Mouse (Mus musculus): Measurements from ENCODE around the gene Rbfox2. TPM values are rescaled to one million over a fixed set of nuclear protein-coding genes. Genes with fewer than 3 reads are reported as not detected.

Gene Rbfox2
- total and polyA plus RNA-seq, 3 experiments, result 0.89 TPM; not detected in 2

DNA sequence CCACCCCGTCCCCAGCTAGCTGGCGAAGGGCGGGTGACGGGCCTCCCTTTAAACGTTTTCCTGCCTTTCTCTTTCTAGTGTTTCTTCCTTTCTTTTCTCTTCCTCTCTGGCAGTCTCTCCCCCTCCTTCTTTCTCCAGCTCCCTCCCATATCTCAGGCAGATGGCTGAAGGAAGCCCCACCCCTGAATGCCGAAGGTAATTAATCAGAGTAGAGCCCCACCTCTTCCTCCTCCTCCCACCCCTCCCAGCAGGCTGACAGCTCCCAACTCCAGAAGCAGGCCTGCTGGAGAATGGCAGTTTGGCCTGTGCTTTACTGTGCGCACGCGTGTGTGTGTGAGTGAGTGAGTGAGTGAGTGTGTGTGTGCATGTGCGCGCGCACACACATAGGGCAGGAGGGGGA, 153.2 kb downstream of the Rbfox2 start:
- TF ChIP-seq POLR2AphosphoS2 (IDR thresholded peaks at IDR 0.05; ENCODE audit: low read depth, low read length), result no peak
- no peak for TF ChIP-seq ZMIZ1 (IDR thresholded peaks at IDR 0.05; ENCODE audit: low read depth, low read length)
- no peak for TF ChIP-seq MEF2A (IDR thresholded peaks at IDR 0.05; ENCODE audit: borderline replicate concordance, low read depth, low read length)
- TF ChIP-seq JUN (IDR thresholded peaks at IDR 0.05; ENCODE audit: insufficient read depth, low read depth, low read length), result no peak
- no peak for TF ChIP-seq TBP (conservative IDR thresholded peaks at IDR 0.05; ENCODE audit: low read depth, low read length)
- TF ChIP-seq GABPA (IDR thresholded peaks at IDR 0.05; ENCODE audit: insufficient replicate concordance, low read depth, low read length), result no peak
- TF ChIP-seq RCOR1 (conservative IDR thresholded peaks at IDR 0.05; ENCODE audit: low read depth, low read length), result no peak
- TF ChIP-seq SIN3A (IDR thresholded peaks at IDR 0.05; ENCODE audit: low read length), result no peak
- TF ChIP-seq UBTF (IDR thresholded peaks at IDR 0.05; ENCODE audit: low read depth, low read length), result no peak
- TF ChIP-seq SMC3 (IDR thresholded peaks at IDR 0.05; ENCODE audit: low read depth, low read length), result no peak
- TF ChIP-seq ZKSCAN1 (IDR thresholded peaks at IDR 0.05; ENCODE audit: borderline replicate concordance, low read depth, low read length), result no peak
- no peak for TF ChIP-seq NELFE (IDR thresholded peaks at IDR 0.05; ENCODE audit: low read depth, low read length)
- TF ChIP-seq ZC3H11A (IDR thresholded peaks at IDR 0.05; ENCODE audit: low read depth, low read length), result no peak
- TF ChIP-seq RAD21 (IDR thresholded peaks at IDR 0.05; ENCODE audit: low read depth, low read length), result no peak
- no peak for TF ChIP-seq BHLHE40 (IDR thresholded peaks at IDR 0.05; ENCODE audit: low read depth, low read length)
- no peak for TF ChIP-seq NRF1 (IDR thresholded peaks at IDR 0.05; ENCODE audit: low read depth, low read length)
- TF ChIP-seq EP300 (IDR thresholded peaks at IDR 0.05; ENCODE audit: low read length), result no peak
- TF ChIP-seq USF2 (conservative IDR thresholded peaks at IDR 0.05; ENCODE audit: low read depth, low read length), result no peak
- in situ Hi-C loops (cut with MboI; ENCODE audit: low pct_ligation_motif_present, low pct_unique_long_range_greater_than_20kb, low sequenced_read_pairs), result no loop called here
- Histone ChIP-seq H3K27ac (ENCODE audit: insufficient read depth, low read depth) (no peak overlapping the region), H3K4me2 (ENCODE audit: insufficient read depth, low read depth, poor library complexity, severe bottlenecking) (no peak overlapping the region), H3K9ac (ENCODE audit: insufficient read depth, low read depth) (no peak overlapping the region), H3K4me3 (replicated peaks in 1 of 3; ENCODE audit: low read depth in 2 of 3, low read length in 2 of 3, poor library complexity in 1 of 3) (no peak overlapping the region), H3K4me1 (ENCODE audit: control insufficient read depth in 1 of 2, insufficient read depth in 2 of 2) (peaks cover 0 to 2% of the 10 kb centered on the region in 2 experiments; a peak in 1 of 4 replicates), H3K36me3 (replicated peaks in 1 of 2; ENCODE audit: control insufficient read depth in 1 of 2, insufficient read depth in 1 of 2, low read length in 1 of 2) (no peaks in the 10 kb centered on the region), H3K27me3 (replicated peaks) (peaks cover 84% of the 10 kb centered on the region), H3K9me3 (replicated peaks; ENCODE audit: low read length) (no peaks in the 10 kb centered on the region), H3K79me2 (replicated peaks; ENCODE audit: control insufficient read depth, extremely low read depth, insufficient read depth, poor library complexity, severe bottlenecking) (no peaks in the 10 kb centered on the region)
- DNase-seq (ENCODE audit: extremely low read depth), result no peak
- dilution Hi-C loops (cut with MboI; ENCODE audit: extremely low pct_ligation_motif_present, extremely low pct_unique_long_range_greater_than_20kb, low sequenced_read_pairs), result no loop called here

DNA sequence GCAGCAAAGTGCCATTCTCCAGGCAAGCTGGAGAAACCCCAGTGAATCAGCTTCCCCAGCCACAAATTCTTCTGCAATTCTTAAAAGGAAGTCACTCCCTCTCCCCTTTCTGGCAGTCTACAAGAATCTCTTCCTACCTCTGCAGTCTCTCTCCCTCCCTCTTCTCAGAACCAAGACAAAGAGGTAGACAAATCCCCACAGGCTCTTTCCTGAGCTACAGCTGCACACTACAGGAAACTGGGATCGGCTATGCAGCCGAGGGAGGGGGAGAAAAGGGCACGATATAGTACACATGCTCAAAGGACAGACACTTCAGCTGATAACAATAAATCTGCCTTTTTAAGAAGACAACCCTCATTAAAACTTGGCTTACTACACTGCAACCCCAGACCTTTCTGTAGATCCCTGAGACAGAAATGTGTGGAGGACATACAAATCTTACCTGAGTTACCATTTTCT, 153.7 kb downstream of the Rbfox2 start:
- peaks cover 0 to 2% of the 10 kb centered on the region in 2 experiments; a peak in 1 of 4 replicates for H3K4me1 ChIP-seq (ENCODE audit: control insufficient read depth in 1 of 2, insufficient read depth in 2 of 2)
- dilution Hi-C loops (cut with MboI; ENCODE audit: extremely low pct_ligation_motif_present, extremely low pct_unique_long_range_greater_than_20kb, low sequenced_read_pairs), result no loop called here
- no peaks in the 10 kb centered on the region for H3K9me3 ChIP-seq (replicated peaks; ENCODE audit: low read length)
- peaks cover 84% of the 10 kb centered on the region for H3K27me3 ChIP-seq (replicated peaks)
- no peak for DNase-seq (ENCODE audit: extremely low read depth)
- H3K27ac ChIP-seq (ENCODE audit: insufficient read depth, low read depth), result no peak overlapping the region
- H3K9ac ChIP-seq (ENCODE audit: insufficient read depth, low read depth), result no peak overlapping the region
- no peak overlapping the region for H3K4me3 ChIP-seq (replicated peaks in 1 of 3; ENCODE audit: low read depth in 2 of 3, low read length in 2 of 3, poor library complexity in 1 of 3)
- H3K36me3 ChIP-seq (replicated peaks in 1 of 2; ENCODE audit: control insufficient read depth in 1 of 2, insufficient read depth in 1 of 2, low read length in 1 of 2), result no peaks in the 10 kb centered on the region
- no peak overlapping the region for H3K4me2 ChIP-seq (ENCODE audit: insufficient read depth, low read depth, poor library complexity, severe bottlenecking)
- H3K79me2 ChIP-seq (replicated peaks; ENCODE audit: control insufficient read depth, extremely low read depth, insufficient read depth, poor library complexity, severe bottlenecking), result no peaks in the 10 kb centered on the region
- in situ Hi-C loops (cut with MboI; ENCODE audit: low pct_ligation_motif_present, low pct_unique_long_range_greater_than_20kb, low sequenced_read_pairs), result no loop called here
- TF ChIP-seq GABPA (IDR thresholded peaks at IDR 0.05; ENCODE audit: insufficient replicate concordance, low read depth, low read length) (no peak), ZNF384 (IDR thresholded peaks at IDR 0.05; ENCODE audit: low read depth, low read length) (no peak), POLR2AphosphoS2 (IDR thresholded peaks at IDR 0.05; ENCODE audit: low read depth, low read length) (no peak), MYC (IDR thresholded peaks at IDR 0.05; ENCODE audit: low read depth, low read length) (no peak), IRF4 (IDR thresholded peaks at IDR 0.05; ENCODE audit: low read depth, low read length) (no peak)
